Mouse (Mus musculus): ENCODE measurements at regions not wholly inside any gene's neighbourhood (a gene's known extent, or its start where the extent isn't known, plus 50 kb on each side); places are given as distances from the start of the nearest gene placed in this dataset.

DNA sequence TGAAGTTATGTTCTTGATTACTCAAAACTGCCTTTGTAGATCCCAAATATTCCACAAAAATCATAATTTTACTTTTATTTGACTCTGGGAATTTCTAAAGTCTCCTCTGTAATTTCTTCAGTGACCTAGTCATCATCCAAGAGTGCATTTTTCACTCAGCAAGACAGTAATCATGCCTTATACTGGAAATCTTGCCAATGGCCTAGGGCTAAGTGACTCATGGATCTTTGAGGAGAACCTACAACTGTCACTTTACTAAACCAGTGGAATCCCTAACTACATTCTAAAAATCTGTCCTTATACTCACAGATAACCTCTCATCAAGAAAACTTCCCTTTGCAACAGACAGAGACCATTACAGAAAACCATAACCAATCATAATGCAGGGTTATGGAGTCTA, 98.0 kb upstream of the Tbc1d5 start:
- no peak for DNase-seq (ENCODE audit: low read depth in 1 of 2, low spot score in 2 of 2)

DNA sequence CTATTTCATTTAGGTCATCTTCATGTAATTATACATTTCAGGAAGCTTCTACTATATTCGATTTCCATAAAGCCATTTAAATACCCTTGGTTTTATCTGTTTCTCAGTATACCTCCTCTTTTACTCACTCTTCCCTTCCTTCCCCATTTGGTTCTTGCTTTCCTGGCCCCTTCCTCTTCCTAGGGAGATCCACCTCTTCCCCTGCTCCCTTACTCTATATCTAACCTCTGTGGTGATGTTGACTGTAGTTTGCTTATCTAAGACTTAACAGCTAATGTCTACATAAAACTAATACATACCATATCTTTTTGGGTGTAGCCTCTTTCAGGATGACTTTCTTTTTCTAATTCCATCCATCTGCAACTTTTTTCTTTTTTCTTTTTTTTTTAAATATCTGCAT, 92.9 kb upstream of the Tbc1d5 start:
- DNase-seq (ENCODE audit: low read depth in 1 of 2, low spot score in 2 of 2) = no peak

DNA sequence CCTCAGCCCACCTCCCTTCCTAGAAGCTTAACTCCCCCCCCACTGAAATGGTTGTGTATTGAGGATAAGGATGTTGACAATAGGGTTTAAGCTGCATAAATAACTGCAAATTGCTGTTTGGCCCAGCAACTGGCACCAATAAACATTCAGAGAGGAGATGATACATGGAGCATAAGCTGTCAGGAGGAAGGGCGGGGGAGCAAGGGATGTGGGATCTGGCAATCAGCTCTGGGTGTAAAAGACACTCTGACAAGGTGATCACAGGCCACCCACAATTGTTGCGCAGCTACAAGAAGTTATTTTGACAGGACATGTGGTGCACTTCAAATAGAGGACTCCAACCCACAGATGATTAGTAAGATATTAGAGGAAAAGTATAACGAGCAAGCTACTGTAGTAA, 83.8 kb upstream of the Tbc1d5 start:
- DNase-seq (ENCODE audit: low read depth in 1 of 2, low spot score in 2 of 2) = no peak

DNA sequence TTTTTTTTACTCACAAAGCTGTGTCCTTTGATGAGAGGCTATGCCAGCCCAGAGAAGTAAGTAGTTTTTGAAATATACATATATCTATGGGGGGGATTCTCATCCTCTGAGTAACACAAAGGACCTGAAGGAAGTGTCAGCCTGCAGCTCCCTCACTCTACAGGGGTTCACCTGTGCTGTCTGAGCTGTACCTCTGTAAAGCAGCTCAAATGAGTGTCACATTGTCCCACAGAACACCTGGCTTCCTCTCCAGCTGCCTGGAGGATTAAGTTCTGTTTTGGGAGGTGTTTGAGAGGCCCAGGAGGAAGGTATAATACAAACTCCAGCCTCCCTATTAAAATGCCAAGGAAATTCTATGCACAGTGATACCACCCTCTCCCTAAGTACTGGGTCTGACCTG, 83.3 kb upstream of the Tbc1d5 start:
- DNase-seq (ENCODE audit: low read depth in 1 of 2, low spot score in 2 of 2) = no peak

DNA sequence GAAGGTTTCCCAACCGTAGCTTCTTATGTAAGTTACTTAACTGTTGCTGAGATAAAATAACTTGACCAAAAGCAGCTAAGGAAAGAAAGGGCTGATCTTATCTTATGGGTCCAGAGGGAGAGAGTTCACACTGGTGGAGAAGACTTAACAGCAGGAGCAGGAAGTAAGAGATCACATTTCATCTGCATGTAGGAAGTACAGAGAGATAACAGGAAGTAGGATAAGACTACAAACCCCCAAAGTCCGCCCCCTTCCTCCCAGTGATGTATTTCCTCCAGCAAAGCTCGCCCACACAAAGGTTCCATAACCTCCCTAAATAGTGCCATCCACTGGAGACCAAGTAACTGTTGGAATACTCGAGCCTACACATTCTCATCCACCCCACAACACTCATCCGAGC, 79.2 kb upstream of the Tbc1d5 start:
- DNase-seq (ENCODE audit: low read depth in 1 of 2, low spot score in 2 of 2) = no peak

DNA sequence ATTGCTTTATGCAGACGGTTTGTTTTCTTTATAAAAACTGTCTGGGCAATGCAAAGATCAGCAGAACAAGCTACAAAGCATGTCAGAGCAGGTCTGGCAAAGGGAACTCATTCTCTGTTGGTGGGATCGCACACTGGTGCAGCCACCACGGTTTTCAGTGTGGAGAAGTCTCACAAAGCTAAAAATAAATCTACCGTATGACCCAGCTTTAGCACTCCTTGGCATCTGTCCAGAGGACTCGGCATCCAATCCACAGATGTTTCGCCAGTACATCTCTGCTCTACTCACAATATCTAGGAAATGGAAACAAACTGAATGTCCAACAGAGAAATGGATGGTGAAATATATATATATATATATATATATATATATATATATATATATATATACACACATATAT, 69.4 kb upstream of the Tbc1d5 start:
- no peak for DNase-seq (ENCODE audit: low read depth in 1 of 2, low spot score in 2 of 2)

DNA sequence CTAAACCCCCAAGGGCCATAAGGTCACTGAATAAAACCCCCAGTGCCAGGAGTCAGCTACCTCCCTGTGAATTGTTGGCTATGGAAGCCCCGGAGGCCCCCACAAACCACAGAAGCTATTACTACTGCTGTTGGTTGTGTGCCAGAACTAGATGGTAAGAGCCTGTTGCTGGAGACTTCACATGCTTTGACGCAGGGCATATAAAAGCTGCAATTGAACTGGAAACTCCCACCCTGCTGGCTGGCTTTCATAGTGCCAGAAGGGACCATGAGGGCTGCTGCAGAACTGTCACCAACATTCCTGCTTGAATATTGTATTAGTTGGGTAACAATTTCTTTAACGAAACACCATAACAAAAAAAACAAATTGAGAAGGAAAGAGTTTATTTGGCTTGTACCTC, 66.9 kb upstream of the Tbc1d5 start:
- no peak for DNase-seq (ENCODE audit: low read depth in 1 of 2, low spot score in 2 of 2)

DNA sequence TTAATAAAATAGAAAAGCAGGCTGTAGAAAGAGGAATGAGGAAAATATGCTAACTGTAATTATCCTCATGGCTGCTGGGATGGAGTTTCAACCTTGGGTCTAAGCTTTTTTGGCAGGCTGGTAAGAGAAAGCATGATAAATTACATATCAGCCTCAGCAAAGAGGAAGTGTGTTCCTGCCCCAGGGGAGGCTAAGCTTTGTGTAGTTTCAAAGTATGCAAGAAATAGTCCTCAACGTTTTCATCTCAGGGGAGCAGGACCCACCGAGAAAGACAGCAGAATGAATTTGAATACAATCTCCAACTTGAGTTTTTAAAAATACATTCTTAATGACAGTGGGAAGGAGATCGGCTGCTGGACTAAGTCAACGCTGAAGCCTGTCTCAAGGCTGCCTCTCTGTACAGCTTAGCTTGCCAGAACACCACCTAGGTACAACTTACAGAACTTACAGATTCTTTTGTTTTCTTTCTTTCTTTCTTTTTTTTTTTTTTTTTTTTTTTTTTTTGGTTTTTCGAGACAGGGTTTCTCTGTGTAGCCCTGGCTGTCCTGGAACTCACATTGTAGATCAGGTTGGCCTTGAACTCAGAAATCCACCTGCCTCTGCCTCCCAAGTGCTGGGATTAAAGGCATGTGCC, 61.3 kb upstream of the Tbc1d5 start:
- DNase-seq (ENCODE audit: low read depth in 1 of 2, low spot score in 2 of 2) = no peak

DNA sequence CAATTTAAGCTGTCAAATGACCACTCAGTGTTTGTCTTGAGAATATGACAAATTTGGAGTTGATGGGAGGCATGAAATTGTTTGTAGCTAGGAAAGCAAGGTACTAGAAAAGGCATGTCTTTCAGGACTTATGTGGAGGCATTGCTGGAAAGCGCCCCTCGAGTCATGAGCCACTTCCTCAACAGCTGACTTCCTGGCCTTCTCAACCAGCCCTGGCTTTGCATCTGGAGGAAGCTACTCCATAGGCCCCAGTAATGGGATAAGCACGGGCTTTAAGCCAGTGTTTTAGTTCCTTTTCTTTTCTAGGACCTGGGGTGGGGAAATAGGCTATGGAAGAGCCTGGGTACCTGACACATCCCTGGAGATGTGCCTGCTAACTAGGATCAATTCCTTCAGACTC, 60.3 kb upstream of the Tbc1d5 start:
- DNase-seq (ENCODE audit: low read depth in 1 of 2, low spot score in 2 of 2) = no peak

Measured in monocyte, adult 2 months (primary cell).